ENCODE assay signal across 8 mouse cellular contexts in genomic region chr9:107545602-107546001, GRCm38 (mm10). TPM values are rescaled to one million over a fixed set of nuclear protein-coding genes. Genes with fewer than 3 reads are reported as not detected.
DNase-seq lines count a peak whose midpoint lies in the region; ATAC-seq lines count a peak whose summit lies in the region.

No protein-coding gene starts in this region.

- H3K9me3 ChIP-seq in hindbrain, embryonic 11.5 days (ENCODE audit: control insufficient read depth, low read length): no peaks in the 10 kb centered on the region
- no peaks in the 10 kb centered on the region for H3K9me3 ChIP-seq in hindbrain, embryonic 12.5 days (replicated peaks)

- no peak overlapping the region for H3K27ac ChIP-seq in hindbrain, embryonic 11.5 days (ENCODE audit: low read depth, low read length)
- H3K27ac ChIP-seq in hindbrain, embryonic 12.5 days: no peak overlapping the region

- 0 out of 2 replicates have a peak, but pooled peaks cover 2% of the 10 kb centered on the region for H3K36me3 ChIP-seq in hindbrain, embryonic 11.5 days (ENCODE audit: control insufficient read depth, insufficient read depth, low read length)
- H3K36me3 ChIP-seq in hindbrain, embryonic 12.5 days: peaks cover 20% of the 10 kb centered on the region

- DNase-seq in hindbrain, embryonic 11.5 days (ENCODE audit: low spot score): peak; percentile 88
- peak; percentile 78 for DNase-seq in CD4-positive helper T cell, adult 2 months (ENCODE audit: low read depth, low spot score)
- peak; percentile 76 for DNase-seq in adrenal gland, postnatal 25 days
- peak; percentile 83 to 86 for DNase-seq in layer of hippocampus, postnatal 10 days (ENCODE audit: low spot score in 2 of 2)
- DNase-seq in lung, postnatal 4 days: peak; percentile 65 to 84
- peak; percentile 79 for DNase-seq in thymus, postnatal 14 days

- no peak for ATAC-seq in hindbrain, embryonic 11.5 days (ENCODE audit: low FRiP score)
- ATAC-seq in hindbrain, embryonic 12.5 days (ENCODE audit: low FRiP score): no peak
- peak; percentile 34; the same call in 1 of the 2 replicates for ATAC-seq in erythroblast, adult 5-6 weeks (replicated peaks; ENCODE audit: low FRiP score, poor library complexity, severe bottlenecking)

- peaks cover 12% of the 10 kb centered on the region for H3K27me3 ChIP-seq in hindbrain, embryonic 11.5 days (ENCODE audit: control insufficient read depth, insufficient read depth, low read length)
- peaks cover 23% of the 10 kb centered on the region for H3K27me3 ChIP-seq in hindbrain, embryonic 12.5 days

- WGBS in hindbrain, embryonic 11.5 days: 4% methylated on average over 3 of the region's 3 CpGs
- WGBS in hindbrain, embryonic 12.5 days: 3% methylated on average over 3 of the region's 3 CpGs

- H3K4me3 ChIP-seq in hindbrain, embryonic 11.5 days (ENCODE audit: low read depth, low read length): no peak overlapping the region
- no peak overlapping the region for H3K4me3 ChIP-seq in hindbrain, embryonic 12.5 days

- H3K4me1 ChIP-seq in hindbrain, embryonic 11.5 days (replicated peaks; ENCODE audit: control insufficient read depth, insufficient read depth, low read length): peaks cover 15% of the 10 kb centered on the region
- H3K4me1 ChIP-seq in hindbrain, embryonic 12.5 days: peaks cover 43% of the 10 kb centered on the region

- H3K9ac ChIP-seq in hindbrain, embryonic 11.5 days (ENCODE audit: low read depth, low read length): no peak overlapping the region
- no peak overlapping the region for H3K9ac ChIP-seq in hindbrain, embryonic 12.5 days

- no peak overlapping the region for H3K4me2 ChIP-seq in hindbrain, embryonic 11.5 days (replicated peaks; ENCODE audit: low read depth, low read length)
- H3K4me2 ChIP-seq in hindbrain, embryonic 12.5 days (replicated peaks): no peak overlapping the region

RNA-seq across cellular contexts. Expression of gene Zmynd10, which starts 1.5 kb away (rescaled TPM):
- polyA plus RNA-seq in hindbrain, embryonic 11.5 days (2014; fragmentation: Nextera tagmentation; extraction: Ambion mirVana): 3.7 and 5.0 TPM in 2 replicates
- 3.6 and 4.3 TPM in 2 replicates for polyA plus RNA-seq in hindbrain, embryonic 12.5 days (2016; fragmentation: Nextera tagmentation; extraction: Ambion mirVana)
- 0.39 and 0.67 TPM in 2 replicates for total RNA-seq in adrenal gland, postnatal 25 days (2021)
- not detected in 2 replicates for total RNA-seq in erythroblast, adult 5-6 weeks (2015; ENCODE audit: low replicate concordance)
- total RNA-seq in erythroblast, adult 5-6 weeks (2017; ENCODE audit: low replicate concordance): not detected in 2 replicates
- total RNA-seq in layer of hippocampus, postnatal 10 days (2021): 1 to 10 TPM; 3.4 to 4.1 TPM

RNA-seq across cellular contexts. Expression of gene Nprl2, which starts 3.6 kb away (rescaled TPM):
- 46.2 and 46.5 TPM in 2 replicates for polyA plus RNA-seq in hindbrain, embryonic 11.5 days (2014; fragmentation: Nextera tagmentation; extraction: Ambion mirVana)
- polyA plus RNA-seq in hindbrain, embryonic 12.5 days (2016; fragmentation: Nextera tagmentation; extraction: Ambion mirVana): 47.5 and 50.5 TPM in 2 replicates
- 24.9 and 27.3 TPM in 2 replicates for total RNA-seq in adrenal gland, postnatal 25 days (2021)
- total RNA-seq in erythroblast, adult 5-6 weeks (2015; ENCODE audit: low replicate concordance): 0.77 and 4.4 TPM in 2 replicates
- total RNA-seq in erythroblast, adult 5-6 weeks (2017; ENCODE audit: low replicate concordance): 1.3 and 10.1 TPM in 2 replicates
- total RNA-seq in layer of hippocampus, postnatal 10 days (2021): 10 to 100 TPM; 31.1 to 33.1 TPM

RNA-seq across cellular contexts. Expression of gene Cyb561d2, which starts 3.6 kb away (rescaled TPM):
- polyA plus RNA-seq in hindbrain, embryonic 11.5 days (2014; fragmentation: Nextera tagmentation; extraction: Ambion mirVana): 19.6 and 21.2 TPM in 2 replicates
- polyA plus RNA-seq in hindbrain, embryonic 12.5 days (2016; fragmentation: Nextera tagmentation; extraction: Ambion mirVana): 21.9 and 22.6 TPM in 2 replicates
- total RNA-seq in adrenal gland, postnatal 25 days (2021): 20.0 and 27.3 TPM in 2 replicates
- 7.5 and 11.1 TPM in 2 replicates for total RNA-seq in erythroblast, adult 5-6 weeks (2015; ENCODE audit: low replicate concordance)
- 4.7 and 6.7 TPM in 2 replicates for total RNA-seq in erythroblast, adult 5-6 weeks (2017; ENCODE audit: low replicate concordance)
- 10 to 100 TPM; 17.7 to 19.5 TPM for total RNA-seq in layer of hippocampus, postnatal 10 days (2021)

RNA-seq across cellular contexts. Expression of gene Rassf1, which starts 5.8 kb away (rescaled TPM):
- polyA plus RNA-seq in hindbrain, embryonic 11.5 days (2014; fragmentation: Nextera tagmentation; extraction: Ambion mirVana): 39.7 and 41.2 TPM in 2 replicates
- 37.3 and 39.9 TPM in 2 replicates for polyA plus RNA-seq in hindbrain, embryonic 12.5 days (2016; fragmentation: Nextera tagmentation; extraction: Ambion mirVana)
- total RNA-seq in adrenal gland, postnatal 25 days (2021): 24.7 and 26.6 TPM in 2 replicates
- 6.1 and 7.3 TPM in 2 replicates for total RNA-seq in erythroblast, adult 5-6 weeks (2015; ENCODE audit: low replicate concordance)
- total RNA-seq in erythroblast, adult 5-6 weeks (2017; ENCODE audit: low replicate concordance): 14.8 TPM in 2 replicates
- 10 to 100 TPM; 18.3 to 18.6 TPM for total RNA-seq in layer of hippocampus, postnatal 10 days (2021)

RNA-seq across cellular contexts. Expression of gene Tmem115, which starts 11.9 kb away (rescaled TPM):
- polyA plus RNA-seq in hindbrain, embryonic 11.5 days (2014; fragmentation: Nextera tagmentation; extraction: Ambion mirVana): 38.8 and 46.5 TPM in 2 replicates
- 48.1 and 50.4 TPM in 2 replicates for polyA plus RNA-seq in hindbrain, embryonic 12.5 days (2016; fragmentation: Nextera tagmentation; extraction: Ambion mirVana)
- total RNA-seq in adrenal gland, postnatal 25 days (2021): 44.5 and 47.6 TPM in 2 replicates
- 1.9 and 2.5 TPM in 2 replicates for total RNA-seq in erythroblast, adult 5-6 weeks (2015; ENCODE audit: low replicate concordance)
- total RNA-seq in erythroblast, adult 5-6 weeks (2017; ENCODE audit: low replicate concordance): 5.9 and 6.0 TPM in 2 replicates
- 10 to 100 TPM; 33.2 to 33.3 TPM for total RNA-seq in layer of hippocampus, postnatal 10 days (2021)
